Mouse (Mus musculus) myocyte (in vitro differentiated cells): ENCODE data around the gene Mmrn2.

ENCODE experiments used
- CEBPB ChIP-seq: IDR thresholded peaks from 2 replicates; pipeline ENCODE4 v1.6.1; 2011; ENCODE audit warnings: mild to moderate bottlenecking, moderate library complexity; ENCODE audit not compliant: poor library complexity, insufficient read depth, severe bottlenecking
- E2F4 ChIP-seq: IDR thresholded peaks from one replicate; pipeline ENCODE4 v1.6.1; 2011; ENCODE audit warnings: mild to moderate bottlenecking, control low read depth, moderate library complexity; ENCODE audit not compliant: insufficient read depth
- MAX ChIP-seq: IDR thresholded peaks from one replicate; pipeline ENCODE4 v1.6.1; 2011; ENCODE audit warnings: low read depth, mild to moderate bottlenecking, control low read depth
- MYOD1 ChIP-seq, 3 experiments: IDR thresholded peaks; one replicate each; pipeline ENCODE4 v1.6.1; 2011; ENCODE audit warnings: control low read depth in 2 of 3, low read depth in 2 of 3, mild to moderate bottlenecking in 2 of 3, moderate library complexity in 1 of 3; ENCODE audit not compliant: insufficient read length in 2 of 3, control insufficient read depth in 1 of 3
- MYOG ChIP-seq, 3 experiments: IDR thresholded peaks; one replicate each; pipeline ENCODE4 v1.6.1; 2011; ENCODE audit warnings: control low read depth in 2 of 3, low read depth in 2 of 3, mild to moderate bottlenecking in 2 of 3; ENCODE audit not compliant: insufficient read length in 2 of 3, control insufficient read depth in 1 of 3, insufficient read depth in 1 of 3
- POLR2A ChIP-seq: IDR thresholded peaks from one replicate; pipeline ENCODE4 v1.6.1; 2011; ENCODE audit warnings: low read depth, mild to moderate bottlenecking, control low read depth, moderate library complexity; ENCODE audit not compliant: insufficient read length
- POLR2AphosphoS2 ChIP-seq: IDR thresholded peaks from one replicate; pipeline ENCODE4 v1.6.1; 2011; ENCODE audit warnings: low read depth, control low read depth; ENCODE audit not compliant: insufficient read length
- REST ChIP-seq: IDR thresholded peaks from one replicate; pipeline ENCODE4 v1.6.1; 2011; ENCODE audit warnings: mild to moderate bottlenecking, control low read depth, moderate library complexity; ENCODE audit not compliant: insufficient read depth, insufficient read length
- TCF12 ChIP-seq: IDR thresholded peaks from one replicate; pipeline ENCODE4 v1.6.1; 2011; ENCODE audit warnings: mild to moderate bottlenecking, control low read depth; ENCODE audit not compliant: poor library complexity, insufficient read depth, severe bottlenecking
- TCF3 ChIP-seq: IDR thresholded peaks from one replicate; pipeline ENCODE4 v1.6.1; 2011; ENCODE audit warnings: low read depth, control low read depth; ENCODE audit not compliant: insufficient read length
- USF1 ChIP-seq: IDR thresholded peaks from one replicate; pipeline ENCODE4 v1.6.1; 2011; ENCODE audit warnings: low read depth, mild to moderate bottlenecking, control low read depth, moderate library complexity

GRCm38 (mm10) chr14:34410716-34411115 is 35.5 kb downstream of the Mmrn2 start:
- TF ChIP-seq MAX (no peak), MYOD1 (IDR thresholded peaks at IDR 0.05; ENCODE audit: control insufficient read depth in 1 of 3, insufficient read length in 2 of 3, low read depth in 2 of 3) (no peak), USF1 (no peak), MYOG (IDR thresholded peaks at IDR 0.05; ENCODE audit: control insufficient read depth in 1 of 3, insufficient read depth in 1 of 3, insufficient read length in 2 of 3, low read depth in 2 of 3) (no peak), POLR2A (no peak), TCF12 (no peak), E2F4 (no peak), POLR2AphosphoS2 (no peak), CEBPB (no peak), REST (no peak), TCF3 (no peak)
